Mouse (Mus musculus): ENCODE measurements at regions not wholly inside any gene's neighbourhood (a gene's known extent, or its start where the extent isn't known, plus 50 kb on each side); places are given as distances from the start of the nearest gene placed in this dataset.
"Not testable (repeated sequence)": the region's sequence is repeated elsewhere in the genome, so short reads cannot be mapped to it uniquely, and the experiment has no call there.

DNA sequence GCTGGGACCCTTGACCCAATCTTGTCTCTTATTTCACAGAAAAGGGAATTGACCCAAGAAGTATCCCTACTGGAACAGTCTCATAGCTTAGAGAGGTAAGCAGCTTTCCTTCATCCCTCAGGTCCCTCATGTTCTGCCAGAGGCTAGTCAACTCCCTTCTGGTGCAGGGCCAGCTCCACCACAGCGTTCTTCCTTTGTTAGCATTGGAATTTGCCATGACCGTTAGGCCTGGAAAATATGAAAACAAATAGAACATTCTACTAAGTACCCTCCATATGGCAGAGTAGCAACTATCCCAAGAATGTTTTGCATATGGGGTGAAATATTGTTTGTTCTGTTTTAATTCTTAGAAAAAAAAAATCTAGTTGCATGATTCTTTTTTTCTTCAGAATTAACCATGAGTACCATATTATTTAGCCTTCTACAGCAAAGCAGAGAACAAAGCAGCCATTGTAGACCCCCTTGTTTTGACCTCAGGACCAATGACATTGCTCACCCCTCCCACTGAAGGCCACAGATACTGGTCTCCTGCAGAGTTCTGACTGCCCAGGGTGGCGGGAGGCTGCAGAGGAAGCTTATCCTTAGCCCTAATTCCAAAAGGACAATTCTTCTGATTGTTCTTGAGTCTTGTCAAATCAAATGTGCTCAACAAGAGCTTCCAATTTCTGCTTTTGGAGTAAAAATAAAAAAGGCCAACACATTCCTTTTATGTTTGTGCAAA lies 78.1 kb upstream of the Ehbp1 start:
- no peak for DNase-seq (ENCODE audit: low spot score)

DNA sequence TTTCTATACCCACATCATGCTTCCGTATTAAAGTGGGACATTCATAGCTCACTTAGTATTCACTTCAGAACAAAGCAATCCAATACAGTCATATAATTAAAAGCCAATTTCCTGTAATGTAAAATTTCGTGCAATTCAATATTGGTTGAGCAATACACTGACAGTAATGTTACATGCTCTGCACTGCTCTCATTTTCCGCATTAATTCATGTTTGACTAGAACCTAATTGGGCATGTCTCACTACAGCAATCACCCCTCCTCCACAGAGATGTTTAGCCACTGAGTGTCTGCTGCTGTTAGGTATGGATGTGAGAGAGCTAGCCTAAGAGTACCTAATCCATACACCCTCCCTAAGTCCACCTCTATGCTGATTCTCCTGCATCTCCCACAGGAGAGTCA lies 79.7 kb upstream of the Ehbp1 start:
- DNase-seq (ENCODE audit: low spot score): no peak

DNA sequence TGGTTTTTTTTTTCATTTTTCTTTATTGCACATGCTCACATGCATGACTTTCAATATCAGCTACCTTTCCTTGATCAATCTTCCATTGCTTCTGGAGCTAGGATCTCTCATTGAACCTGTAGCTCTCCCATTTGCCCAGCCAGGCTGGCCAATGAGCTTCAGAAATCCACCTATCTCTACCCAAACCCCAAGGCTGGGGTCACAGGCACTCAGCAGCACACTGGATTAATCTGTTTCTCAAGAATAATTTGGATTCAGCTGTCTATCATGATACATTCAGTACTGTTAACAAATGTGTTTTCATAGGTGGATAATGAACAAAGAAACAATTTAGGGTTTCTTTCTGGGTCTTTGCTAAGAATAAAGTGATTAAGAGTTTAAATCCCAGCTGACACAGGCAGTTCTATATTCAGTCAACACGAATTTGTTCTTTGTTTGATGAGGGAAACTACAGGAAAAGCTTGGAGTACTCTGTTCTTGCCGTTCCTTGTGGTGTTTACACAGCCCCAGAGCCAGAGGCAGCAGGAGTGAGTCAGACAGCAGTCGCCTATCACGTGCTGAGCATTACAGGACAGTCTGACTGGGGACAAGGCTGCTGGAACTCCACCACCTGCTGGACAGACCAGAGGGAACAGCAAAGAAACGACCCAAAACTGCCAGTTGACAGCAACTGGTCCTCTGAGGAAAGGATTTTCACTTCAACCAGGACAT lies 74.6 kb upstream of the Tmem17 start:
- peak; percentile 14 for DNase-seq (ENCODE audit: low spot score)

DNA sequence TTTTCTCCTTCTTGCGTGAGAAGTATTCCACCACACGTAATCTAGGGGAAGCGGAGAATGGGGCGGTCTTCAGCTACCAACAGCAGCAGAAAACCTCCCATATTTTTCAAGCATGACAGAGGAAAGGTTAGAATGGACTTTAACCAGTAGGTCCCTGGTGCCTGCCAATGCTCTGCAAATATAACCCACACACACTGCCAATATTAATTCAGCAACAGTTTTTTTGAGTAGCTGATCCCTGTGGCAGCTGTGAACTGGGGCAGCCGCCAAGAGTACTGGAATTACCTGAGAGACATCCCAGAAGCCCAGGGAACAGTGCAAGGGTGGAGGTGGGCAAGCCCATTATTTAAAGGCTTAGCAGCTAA lies 74.1 kb upstream of the Tmem17 start:
- no peak for DNase-seq (ENCODE audit: low spot score)

DNA sequence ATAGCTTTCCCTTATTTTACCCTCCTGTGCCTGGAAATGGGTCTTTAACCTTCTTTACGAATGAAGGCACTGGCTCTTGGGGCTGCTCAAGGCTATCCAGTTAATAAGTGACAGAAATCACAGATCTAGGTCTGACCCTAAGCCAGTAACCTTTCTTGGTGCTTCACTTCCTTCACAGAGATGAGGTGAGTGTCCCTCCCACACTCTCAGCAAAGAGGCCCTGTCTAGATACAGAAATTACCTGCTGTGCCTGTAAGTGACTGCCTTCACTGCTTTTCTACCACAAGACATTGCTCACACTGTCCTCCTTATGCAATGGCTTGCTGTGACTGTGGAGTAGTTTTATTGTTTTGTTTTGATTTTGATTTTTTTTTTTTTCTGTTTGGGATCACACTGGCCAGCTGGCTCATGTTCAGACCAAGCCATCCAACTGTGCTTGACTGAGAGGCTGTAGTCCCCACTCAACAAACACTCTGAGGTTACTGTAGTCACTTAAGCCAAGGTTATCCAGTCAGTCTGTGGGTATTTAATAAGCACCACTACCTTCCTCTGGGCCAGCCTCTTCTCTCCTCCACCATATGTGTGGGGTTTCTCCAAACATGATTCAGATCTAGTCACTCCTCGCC lies 73.3 kb upstream of the Tmem17 start:
- DNase-seq (ENCODE audit: low spot score): no peak

DNA sequence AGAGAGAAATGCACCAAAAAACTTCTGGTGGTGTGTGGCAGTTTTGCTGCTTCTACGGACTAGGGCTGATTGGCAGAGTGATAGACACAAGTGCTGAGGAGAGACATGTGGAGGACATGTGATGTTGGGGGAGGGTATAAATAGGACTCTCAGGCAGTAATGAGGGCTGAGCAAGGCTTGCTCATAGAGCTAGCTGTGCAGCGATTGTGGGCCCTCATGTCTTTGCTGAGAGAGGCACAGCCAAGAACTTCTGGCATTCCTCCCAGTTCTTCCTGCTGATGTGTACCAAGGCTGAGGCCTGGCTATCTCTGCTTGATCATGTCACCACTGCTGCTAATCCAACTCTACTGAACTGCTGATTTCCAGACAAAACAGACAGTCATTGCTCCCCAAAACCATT lies 71.4 kb upstream of the Tmem17 start:
- DNase-seq (ENCODE audit: low spot score): no peak

DNA sequence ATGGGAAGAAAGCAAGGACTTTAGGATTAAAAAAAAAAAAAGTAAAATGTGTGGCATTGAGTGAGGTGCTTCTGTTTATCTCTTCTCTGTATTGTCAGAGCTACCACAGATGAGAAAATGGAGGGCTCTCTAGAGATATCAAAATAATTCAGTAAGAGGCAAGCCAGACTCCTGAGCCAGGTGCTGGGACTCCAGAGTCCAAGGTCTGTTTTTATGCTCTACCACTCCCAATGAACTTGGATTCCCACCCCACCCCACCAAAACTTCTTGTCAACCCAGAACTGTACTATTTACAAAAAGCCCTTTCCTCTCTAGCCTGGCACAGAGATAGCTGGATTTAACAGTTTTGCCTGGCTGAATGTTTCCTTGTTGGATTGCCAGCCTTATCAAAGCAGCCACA lies 58.7 kb upstream of the Tmem17 start:
- no peak for DNase-seq (ENCODE audit: low spot score)

DNA sequence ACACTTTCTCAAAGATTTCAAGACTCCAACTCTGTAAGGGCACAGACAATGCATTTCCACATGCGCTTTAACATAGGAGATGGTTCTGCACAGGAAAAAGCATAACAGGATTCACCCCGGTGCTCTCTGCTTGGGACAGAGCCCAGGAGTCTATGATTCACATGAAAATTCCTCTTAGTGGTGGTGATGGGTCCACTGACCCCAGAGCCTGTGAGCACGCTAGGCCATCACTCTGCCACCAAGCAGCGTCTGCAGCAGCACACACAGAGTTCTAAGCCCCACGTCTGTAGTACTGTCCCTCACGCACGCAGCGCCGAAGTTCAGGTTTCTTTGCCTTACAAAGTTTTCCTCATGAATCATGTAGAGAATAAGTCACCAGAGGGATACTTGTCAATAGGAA lies 55.6 kb upstream of the Tmem17 start:
- DNase-seq (ENCODE audit: low spot score): no peak

DNA sequence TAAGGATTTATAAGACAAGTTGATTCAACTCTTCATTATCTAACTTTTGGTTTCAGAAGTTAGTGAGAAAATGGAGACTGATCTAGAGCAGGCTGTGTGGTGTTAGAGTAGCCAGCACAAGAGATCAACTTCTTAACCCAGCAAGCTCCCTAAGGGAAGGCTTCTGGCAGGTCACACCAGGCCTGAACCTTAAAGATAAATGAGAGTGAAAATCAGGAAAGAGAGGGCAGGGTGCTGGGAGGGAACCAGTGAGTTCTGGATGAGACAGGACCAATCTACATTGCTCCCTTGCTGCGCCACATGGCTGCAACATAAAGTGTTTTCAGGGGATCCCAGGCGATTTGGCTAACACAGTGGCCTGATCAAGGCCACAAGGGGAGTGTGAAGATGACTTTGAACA lies 54.7 kb upstream of the Tmem17 start:
- DNase-seq (ENCODE audit: low spot score): no peak

DNA sequence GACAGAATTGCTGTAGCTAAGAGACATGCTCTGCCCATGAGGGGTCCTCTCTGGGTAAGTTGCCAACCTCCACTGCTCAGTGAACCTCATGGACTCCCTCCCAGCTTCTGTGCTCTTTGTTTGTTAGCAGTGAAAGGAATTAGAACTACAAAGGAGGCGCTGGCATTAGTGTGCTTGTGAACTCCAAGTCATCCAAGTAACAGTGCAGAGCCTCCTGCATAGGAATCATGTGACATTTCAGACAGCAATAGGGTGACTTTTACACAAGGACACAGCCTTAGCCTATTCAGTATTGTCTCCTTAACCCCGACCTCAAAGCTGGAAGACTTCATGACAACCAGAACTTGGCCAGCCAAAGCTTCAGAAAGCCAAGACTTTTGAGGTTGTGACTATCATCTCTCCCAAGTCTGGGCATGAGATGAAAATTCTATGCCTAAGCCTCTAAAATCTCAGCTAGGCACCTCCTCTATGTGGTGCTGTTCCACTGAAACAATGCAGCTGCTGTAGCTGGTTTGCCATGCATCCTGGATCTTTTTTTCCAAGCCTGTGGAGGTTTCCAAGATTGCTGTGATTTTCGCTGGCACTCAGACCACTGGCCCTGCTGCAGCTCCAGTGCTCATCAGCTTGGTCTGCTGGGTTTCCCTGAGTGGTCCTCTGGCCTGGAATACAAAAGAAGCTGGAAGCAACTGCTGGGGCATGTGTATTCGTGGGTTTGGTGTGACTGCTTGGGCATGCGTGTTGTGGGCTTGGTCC lies 52.8 kb upstream of the Tmem17 start:
- DNase-seq (ENCODE audit: low spot score): no peak

DNA sequence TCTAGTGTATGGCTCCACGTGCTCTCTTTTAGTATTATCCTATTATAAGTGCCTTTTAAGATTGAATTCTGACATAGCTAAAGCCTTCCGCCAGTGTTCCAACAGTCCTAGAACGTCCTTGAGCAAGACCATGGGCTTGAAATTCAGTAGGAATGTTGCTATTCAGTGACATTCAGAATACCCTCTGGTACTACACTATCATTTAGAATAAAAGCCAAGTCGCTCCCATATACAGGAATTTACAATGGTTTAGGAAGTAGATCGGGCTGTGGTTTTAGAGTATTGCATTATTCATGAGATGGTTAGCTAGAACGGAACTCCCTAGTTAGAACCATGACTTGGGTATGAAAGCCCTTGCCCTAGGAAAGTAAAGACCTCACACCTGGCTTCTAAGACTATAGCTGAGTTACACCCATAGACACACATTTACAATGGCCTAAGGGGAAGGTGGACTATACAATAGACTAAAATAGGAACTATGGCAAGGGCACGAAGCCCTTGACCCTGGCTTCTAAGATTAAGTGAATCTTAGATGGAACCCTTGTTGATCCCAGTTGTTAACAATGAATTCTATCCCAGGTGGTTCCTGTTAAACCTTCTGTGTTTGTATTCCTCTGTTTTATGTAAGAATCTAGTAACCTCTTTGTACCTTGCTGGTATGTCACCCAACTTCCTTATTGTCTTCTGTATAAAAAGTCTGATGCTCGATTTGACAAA lies 50.7 kb upstream of the Tmem17 start:
- not testable (repeated sequence) for DNase-seq (ENCODE audit: low spot score)
